Mouse (Mus musculus) monocyte, adult 5-6 weeks (primary cell): ENCODE measurements at regions not wholly inside any gene's neighbourhood (a gene's known extent, or its start where the extent isn't known, plus 50 kb on each side); places are given as distances from the start of the nearest gene placed in this dataset.

ENCODE experiments used
- ATAC-seq: fragments of 153-309, 156-312 bp; replicated peaks from 2 replicates; pipeline ENCODE4 v1.8.0; 2017; ENCODE audit warnings: mild to moderate bottlenecking; ENCODE audit not compliant: low TSS enrichment, insufficient number of reproducible peaks, severe bottlenecking, poor library complexity, low FRiP score

DNA sequence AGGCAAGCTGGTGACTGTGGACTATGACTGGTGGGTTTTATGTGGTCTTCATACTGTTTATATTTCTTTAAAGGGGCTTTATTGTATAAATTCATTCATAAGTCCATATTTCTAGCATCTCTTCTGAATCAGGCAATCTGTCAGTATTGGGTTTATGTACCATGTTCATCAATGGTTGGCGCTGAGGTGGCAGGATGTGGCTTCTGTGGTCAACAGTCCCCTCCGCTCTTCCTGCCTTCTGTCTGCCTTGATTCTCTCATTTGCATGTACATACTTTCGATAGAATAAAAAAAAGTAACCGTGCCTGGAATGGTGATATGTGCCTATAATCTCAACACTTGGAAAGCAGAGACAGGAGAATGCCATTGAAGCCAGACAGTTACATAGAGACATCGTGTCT lies 120.5 kb downstream of the Klf5 start:
- ATAC-seq: no peak

DNA sequence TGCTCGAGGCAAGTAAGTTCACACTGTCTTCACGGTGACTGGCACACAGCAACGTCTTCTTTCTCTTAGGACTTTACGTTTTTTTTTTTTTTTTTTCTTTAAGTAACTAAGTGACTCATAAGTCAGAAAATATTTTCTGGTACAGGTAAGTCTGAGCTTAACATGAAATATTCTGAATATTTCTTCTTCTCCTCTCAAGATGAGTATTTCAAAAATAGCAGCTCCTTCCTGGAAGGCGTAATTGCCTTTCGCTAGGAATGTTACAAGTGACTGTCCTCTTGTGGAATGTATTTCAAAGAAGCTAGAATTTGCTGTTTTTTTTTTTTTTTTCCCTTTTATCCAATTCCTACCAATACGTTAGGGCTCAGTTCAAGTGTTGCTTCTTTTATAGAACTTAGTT lies 124.8 kb downstream of the Klf5 start:
- no peak for ATAC-seq

DNA sequence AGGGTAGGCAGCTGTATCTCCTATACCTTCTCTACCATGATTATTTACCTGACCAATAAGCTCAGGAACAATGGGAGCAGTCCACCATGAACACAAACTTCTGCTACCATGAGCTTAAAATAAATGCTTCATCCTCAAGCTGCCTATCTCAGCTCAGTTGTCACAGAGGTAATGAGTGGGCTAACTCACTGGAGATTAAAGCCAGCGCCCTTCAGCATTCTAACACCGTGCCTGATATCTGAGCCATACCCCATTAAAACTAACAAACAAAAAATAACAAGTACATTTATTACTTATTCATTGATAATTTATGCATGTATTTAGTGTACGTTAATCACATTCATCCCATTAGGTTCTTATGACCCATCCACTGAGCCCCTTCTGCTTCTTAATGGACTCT lies 128.6 kb downstream of the Klf5 start:
- no peak for ATAC-seq

DNA sequence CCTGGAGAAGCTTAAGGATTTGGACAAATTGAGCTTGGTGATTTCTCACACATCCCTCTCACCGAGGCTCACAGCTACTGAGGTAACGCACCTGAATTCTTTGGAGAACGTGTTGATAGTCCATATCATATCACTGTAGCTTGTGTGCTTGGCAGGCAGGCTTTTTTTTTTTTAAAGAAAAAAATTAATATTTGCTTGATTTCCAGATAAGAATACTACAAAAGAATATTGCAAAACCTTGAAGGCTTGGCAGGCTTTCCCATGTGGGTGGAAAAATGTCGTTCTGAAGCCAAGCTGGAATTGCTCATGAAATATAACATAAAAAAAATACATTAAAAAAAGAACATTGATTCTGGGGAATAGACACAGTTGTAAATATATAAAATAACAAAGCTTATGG lies 131.8 kb downstream of the Klf5 start:
- no peak for ATAC-seq

- no peak for ATAC-seq
Observed at GRCm38 (mm10) chr14:99431697-99432096, 133.2 kb downstream of the Klf5 start.

DNA sequence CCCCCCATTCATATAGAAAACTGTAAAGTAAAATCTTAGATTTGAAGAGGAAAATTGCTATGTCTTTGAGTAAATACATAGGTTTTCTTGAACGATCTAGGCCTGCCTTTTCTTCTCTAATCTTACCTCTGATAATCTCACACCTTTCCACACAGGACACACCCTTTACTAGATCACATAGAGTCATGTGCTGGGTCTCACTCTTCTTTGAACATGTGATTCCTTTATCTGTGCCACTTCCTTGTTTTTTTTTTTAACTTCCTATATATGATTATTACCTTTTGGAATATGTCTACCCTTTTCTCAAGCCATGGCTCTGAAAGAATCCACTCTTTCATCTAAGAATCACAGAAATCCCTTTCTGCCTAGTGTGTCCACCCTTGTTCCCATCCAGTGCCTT lies 136.2 kb downstream of the Klf5 start:
- no peak for ATAC-seq

GRCm38 (mm10) chr14:99435512-99435911 lies 137.0 kb downstream of the Klf5 start:
- no peak for ATAC-seq

GRCm38 (mm10) chr14:99436051-99436450 lies 137.6 kb downstream of the Klf5 start:
- ATAC-seq: no peak

GRCm38 (mm10) chr14:99449112-99449511 lies 150.6 kb downstream of the Klf5 start:
- 0 out of 2 replicates have a peak, but pooled peaks have one; percentile 47 for ATAC-seq

DNA sequence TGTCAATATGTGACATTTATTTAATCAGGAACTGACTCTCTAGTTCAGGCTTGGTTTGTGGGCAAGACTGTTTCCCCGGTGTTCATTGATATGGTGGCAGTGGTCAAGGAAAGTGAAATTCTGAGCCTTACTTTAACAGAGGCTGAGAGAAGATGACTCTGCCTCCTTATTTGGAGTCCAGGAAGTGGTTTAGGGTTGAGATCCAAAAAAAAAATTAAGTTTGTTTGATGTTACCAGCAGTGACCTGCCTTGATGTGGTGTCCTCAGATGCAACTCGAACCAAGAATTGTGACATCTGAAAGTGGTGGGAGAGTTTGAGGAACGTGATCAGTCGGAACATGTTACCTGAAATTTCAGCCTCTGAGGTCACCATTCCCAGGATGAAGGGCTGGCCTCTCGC lies 151.4 kb downstream of the Klf5 start:
- ATAC-seq: peak; percentile 68; the same call in 1 of the 2 replicates

DNA sequence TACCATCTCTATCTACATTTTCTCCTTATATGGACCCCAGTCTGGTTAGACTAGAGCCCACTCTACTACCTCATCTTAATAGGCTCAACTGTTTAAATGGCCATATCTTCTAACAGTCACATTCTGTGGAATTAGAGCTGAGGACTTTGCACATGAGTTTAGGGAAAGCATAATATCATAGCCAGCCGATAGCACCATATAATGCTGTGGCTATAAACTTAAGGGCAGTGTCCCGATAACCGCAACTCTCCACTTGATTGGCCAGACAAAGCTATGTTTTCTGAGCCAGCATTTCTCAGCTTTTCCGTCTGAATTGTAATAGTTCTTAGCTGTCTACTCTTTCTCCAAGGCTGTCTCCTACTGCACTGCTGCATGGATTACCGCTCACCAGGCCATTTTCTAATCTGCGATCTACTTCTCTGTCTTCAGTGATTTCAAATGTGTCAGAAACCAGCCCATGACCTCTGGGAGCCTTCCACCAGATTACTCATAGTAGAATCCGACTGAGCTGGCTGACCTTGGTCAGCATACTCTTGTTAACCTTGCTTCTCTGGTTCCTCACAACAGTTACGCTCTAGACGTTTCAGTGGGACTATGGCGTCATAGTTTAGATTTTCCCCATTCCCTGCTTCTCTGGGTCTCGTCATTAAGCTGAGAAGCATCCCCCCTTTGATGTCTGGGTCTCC lies 152.8 kb downstream of the Klf5 start:
- ATAC-seq: no peak

DNA sequence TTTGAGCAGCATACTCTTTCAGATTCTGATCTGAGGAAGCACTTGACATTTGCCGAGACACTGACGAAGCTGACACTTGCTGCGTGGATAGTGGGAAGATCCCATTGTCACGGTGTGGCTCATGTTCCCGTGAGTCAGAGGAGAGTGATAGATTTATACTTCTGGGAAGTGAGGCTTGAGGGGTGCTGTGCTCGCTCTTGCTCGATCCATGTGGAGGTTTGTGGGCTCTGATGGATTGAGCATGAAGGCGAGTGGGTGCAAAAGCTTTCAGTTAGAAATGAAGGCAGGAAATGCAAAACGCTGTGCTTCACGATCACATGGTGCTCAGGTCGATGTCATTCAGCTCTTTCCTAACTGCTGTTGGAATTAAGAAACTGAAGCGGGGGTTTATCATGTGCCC lies 155.4 kb downstream of the Klf5 start:
- ATAC-seq: no peak

DNA sequence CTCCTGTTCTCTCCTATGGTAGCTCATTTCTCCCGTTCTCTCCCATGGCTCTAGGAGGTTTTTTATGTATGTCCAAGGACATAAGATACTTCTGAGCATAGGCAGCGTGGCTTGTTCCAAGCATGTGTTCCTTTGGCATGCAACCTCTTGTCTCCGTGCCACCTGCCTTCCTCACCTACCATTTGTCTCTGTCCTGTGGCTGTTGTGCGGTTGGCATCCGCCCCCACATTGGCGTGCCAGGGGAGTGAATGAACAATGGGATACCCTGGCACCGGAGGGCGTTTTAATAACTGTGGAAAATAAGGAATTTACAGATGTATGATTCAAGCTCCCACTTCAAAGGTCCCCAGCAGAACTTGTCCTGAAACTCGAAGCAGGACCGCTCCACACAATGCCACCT lies 158.1 kb downstream of the Klf5 start:
- no peak for ATAC-seq

DNA sequence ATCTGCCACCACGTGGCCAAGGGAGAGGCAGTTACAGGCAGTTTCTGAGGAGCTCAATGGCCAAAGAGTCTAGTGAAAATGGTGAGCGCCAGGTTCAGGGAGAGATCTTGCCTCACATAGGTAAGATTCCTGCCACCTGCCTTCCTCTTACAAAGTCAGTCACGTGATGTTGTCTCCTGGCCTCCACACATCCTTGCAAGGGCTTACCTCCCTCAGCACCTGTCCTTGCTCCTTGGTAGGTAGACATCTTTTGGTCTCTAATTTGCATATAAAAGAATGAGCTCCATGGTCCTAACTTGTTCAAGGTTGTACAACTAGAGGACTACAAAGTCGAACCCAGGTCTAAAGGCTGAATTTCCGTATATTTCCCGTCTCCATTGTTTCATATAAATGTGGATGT lies 159.1 kb downstream of the Klf5 start:
- ATAC-seq: no peak

DNA sequence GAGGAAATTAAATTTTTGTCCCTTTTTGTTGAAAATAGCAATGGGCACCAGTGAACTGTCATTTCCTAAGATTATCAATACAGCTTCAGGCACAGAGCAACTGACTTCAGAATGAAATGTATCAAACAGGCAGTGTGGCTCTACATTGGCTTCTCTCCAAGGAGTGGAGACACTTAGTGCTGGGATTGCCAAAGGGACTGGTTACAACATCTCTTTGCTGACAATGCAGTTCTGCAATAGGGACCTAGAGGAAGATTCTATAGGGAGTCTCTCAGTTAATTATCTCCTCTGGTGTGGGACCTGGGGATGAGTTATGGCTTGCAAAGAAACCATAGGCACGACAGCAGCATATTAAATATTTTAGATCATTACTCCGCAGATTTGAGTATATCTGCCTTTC lies 173.6 kb downstream of the Klf5 start:
- ATAC-seq: no peak

DNA sequence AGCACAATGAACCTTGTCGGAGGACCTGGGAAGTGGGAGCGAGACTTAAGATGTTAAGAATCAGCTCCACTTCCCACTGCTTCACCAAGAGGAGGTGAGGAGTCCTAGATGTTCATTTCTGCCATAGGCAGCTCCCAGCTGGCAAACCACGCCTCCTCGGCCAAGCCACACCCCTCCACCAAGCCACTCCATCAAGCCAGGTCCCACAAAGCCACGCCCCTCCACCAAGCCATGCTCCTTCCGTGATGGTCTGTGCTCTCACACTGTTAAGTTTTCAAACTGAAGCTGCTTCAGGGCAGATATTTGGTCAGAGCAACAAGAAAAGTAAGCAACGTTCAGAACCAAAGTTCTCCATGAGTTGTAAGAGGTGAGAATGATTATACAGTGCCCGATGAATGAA lies 176.8 kb downstream of the Klf5 start:
- no peak for ATAC-seq

GRCm38 (mm10) chr14:99480325-99481077 lies 182.0 kb downstream of the Klf5 start:
- no peak for ATAC-seq

DNA sequence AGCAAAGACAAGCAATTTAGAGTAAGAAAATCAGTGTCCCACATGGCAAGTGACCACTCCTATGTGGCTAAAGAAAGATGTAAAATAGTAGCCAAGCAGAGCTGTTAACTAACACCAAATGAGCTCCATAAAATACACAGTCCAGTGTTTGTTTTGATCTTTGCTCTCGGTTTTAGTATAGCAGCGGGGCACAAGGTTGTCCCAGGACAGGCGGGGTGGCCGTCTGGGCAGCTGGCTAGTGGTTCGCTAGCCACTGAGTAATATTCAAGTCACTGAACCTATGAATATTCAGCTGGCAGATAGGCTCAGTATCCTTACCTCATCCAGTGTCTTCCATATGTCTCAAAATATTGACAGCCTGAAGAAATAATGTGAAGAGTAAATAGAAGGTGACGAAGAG lies 189.5 kb downstream of the Klf5 start:
- ATAC-seq: no peak

DNA sequence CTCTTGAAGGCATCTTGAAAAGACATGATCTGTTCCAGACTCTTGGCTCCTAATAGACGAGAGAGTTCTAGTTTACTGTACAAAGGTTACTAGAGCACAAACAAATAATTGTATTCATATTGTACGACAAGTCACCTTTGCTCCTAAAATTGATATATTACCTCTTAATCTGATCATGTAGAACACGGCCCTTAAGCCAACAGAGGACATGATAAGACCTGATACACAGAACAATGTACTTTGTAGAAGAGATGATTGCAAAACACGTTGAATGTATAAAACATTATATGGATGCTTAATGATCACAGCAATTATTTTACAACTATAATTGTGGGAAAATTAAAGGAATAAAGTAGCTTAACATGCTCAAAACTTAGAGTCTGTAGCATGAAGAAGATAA lies 194.7 kb downstream of the Klf5 start:
- ATAC-seq: no peak

- no peak for ATAC-seq
Observed at GRCm38 (mm10) chr14:99493659-99494058, 195.2 kb downstream of the Klf5 start.
